Mouse (Mus musculus) cerebellum, postnatal 10 days (tissue): ENCODE results near the gene Uap1.
A peak's percentile ranks its signal among the peaks of the same experiment; 100 is the strongest.
"Not testable (repeated sequence)": the region's sequence is repeated elsewhere in the genome, so short reads cannot be mapped to it uniquely, and the experiment has no call there.

Experiments used
- DNase-seq, 2 experiments: peaks; one replicate each; pipeline ENCODE4 v3.0.0; 2021; ENCODE audit warnings: mixed read lengths in 2 of 2

Gene Uap1

DNA sequence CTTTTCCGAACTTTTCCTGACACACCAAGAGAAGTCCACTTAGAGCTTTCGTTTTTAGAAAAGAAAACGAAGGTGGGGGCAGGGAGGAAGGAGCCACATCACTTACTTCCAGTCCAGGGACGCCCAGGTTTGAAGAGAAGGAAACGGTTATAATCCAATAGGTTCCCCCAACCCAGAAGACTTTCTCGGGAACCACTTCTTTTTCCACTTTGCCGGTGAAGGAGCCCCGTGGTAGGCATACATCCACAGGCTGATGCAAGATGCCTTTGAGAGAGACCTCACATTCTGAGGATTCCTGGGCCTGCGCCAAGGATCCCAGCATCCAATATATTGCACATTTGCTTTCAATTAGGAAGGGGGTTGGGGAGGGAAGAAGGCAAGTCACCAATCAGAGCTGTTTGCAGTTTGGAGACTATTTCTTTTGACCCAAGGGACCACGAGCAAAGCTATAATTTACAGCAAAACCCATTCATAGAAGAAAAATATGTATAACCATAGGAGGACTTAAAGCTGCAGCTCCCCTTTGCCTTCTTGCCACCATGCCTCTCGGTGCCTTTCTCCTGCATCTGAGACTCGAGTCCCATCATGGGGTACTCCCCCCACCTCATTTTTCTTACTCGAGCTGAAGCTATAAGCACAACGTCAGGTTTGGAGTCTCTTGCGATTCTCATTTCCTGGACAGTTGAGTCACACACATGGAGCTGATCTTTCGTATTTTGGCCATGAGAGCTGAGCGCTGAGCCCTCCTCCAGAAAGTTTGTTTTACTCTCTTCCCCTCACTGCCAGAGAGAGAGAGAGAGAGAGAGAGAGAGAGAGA lies 64.0 kb downstream of the Uap1 start, which contains the start of gene Ddr2:
Gene Ddr2 (minus strand): TSS at position 247 of the 817 bp plus-strand sequence.
- peak; percentile 77 to 79 for DNase-seq

DNA sequence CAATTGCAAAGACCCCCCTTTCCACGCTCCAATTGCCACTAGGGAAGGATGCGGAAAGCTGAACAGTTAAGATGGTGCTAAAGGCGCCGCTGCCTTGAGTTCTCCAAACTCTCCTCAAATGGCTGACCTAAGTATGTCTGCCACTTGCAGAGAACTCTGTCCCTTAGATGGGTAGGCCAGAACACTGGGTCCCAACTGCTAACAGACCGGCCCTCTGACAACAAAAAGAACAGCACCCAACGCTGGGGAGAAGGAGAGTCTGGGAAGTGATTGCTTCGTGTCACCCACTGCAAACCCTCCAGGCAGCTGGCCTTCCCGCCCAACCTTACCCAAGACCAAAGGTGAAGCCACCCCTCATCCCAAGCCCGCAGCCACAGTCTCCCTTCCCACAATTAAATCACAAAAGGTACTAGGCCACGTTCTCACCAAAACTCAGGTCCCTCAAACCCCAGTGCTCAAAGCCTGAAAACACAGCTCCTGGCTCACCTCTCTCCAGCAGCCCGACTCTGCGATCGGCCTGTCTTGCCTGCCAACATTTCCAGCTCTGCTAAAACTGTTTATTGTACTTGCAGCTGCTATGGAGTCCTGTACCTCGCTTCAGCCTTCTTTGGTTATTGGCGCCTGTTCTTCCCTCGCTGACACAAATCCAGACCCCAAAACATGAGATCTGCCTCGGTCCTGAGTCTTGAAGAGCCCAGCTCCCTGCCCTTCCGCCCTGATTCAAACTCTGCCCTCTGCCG lies 64.8 kb downstream of the Uap1 start:
- peak; percentile 22 to 24 for DNase-seq

DNA sequence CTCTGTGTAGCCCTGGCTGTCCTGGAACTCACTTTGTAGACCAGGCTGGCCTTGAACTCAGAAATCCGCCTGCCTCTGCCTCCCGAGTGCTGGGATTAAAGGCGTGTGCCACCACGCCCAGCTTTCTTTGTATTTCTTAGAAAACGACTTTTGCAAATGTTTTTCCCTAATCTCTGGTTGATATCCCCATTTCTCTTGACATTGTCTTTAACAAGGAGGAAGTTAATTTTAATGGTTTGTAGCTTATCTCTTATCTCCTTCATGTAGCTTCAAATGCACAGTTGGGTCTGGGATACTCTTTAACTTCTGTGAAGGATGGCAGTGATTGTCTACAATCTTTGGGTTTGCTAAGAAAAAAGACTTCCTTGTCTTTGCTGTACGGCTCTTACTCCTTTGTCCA lies 71.9 kb downstream of the Uap1 start:
- DNase-seq: not testable (repeated sequence)
